Mouse (Mus musculus) hindbrain, embryonic 16.5 days (tissue): Measurements from ENCODE around the gene Mylk. TPM values are rescaled to one million over a fixed set of nuclear protein-coding genes. Genes with fewer than 3 reads are reported as not detected.

ENCODE experiments used
- ATAC-seq: fragments of 200-750 bp; cut with Nextera tagmentation; 2 replicates; pipeline ENCODE4 v1.8.0; 2017; ENCODE audit warnings: moderate TSS enrichment, moderate library complexity
- H3K27ac ChIP-seq: fragments of 300-500 bp; sonication (generic); 2 replicates; pipeline ENCODE4 v1.5.1; 2014; ENCODE audit warnings: low read depth, mild to moderate bottlenecking, control low read depth, low read length, moderate library complexity
- H3K27me3 ChIP-seq: fragments of 300-500 bp; sonication (generic); replicated peaks from 2 replicates; pipeline ENCODE4 v1.6.1; 2014; ENCODE audit warnings: low read length; ENCODE audit not compliant: control insufficient read depth, insufficient read depth
- H3K36me3 ChIP-seq: fragments of 300-500 bp; sonication (generic); 2 replicates; pipeline ENCODE4 v1.6.1; 2014; ENCODE audit warnings: mild to moderate bottlenecking, low read length, moderate library complexity, mixed read lengths; ENCODE audit not compliant: control insufficient read depth, insufficient read depth
- H3K4me1 ChIP-seq: fragments of 300-500 bp; sonication (generic); 2 replicates; pipeline ENCODE4 v1.6.1; 2014; ENCODE audit warnings: low read depth, low read length; ENCODE audit not compliant: control insufficient read depth, insufficient read depth
- H3K4me2 ChIP-seq: fragments of 300-500 bp; sonication (generic); 2 replicates; pipeline ENCODE4 v1.6.1; 2014; ENCODE audit warnings: mild to moderate bottlenecking, low read length, control low read depth, moderate library complexity
- H3K4me3 ChIP-seq: fragments of 300-500 bp; sonication (generic); 2 replicates; pipeline ENCODE4 v1.5.1; 2014; ENCODE audit warnings: mild to moderate bottlenecking, low read length, control low read depth, moderate library complexity
- H3K9ac ChIP-seq: fragments of 300-500 bp; sonication (generic); 2 replicates; pipeline ENCODE4 v1.6.1; 2014; ENCODE audit warnings: low read depth, mild to moderate bottlenecking, control low read depth, low read length, moderate library complexity
- H3K9me3 ChIP-seq: fragments of 300-500 bp; sonication (generic); 2 replicates; pipeline ENCODE4 v1.6.1; 2014; ENCODE audit warnings: mild to moderate bottlenecking, low read length, moderate library complexity; ENCODE audit not compliant: control insufficient read depth
- WGBS: fragments of 180-500 bp; shearing (Covaris S2); extraction: QIAGEN DNeasy Blood & Tissue Kit; methylation state at CpG from one replicate; pipeline ENCODE4 v1.1.7; 2014; 5-methylcytosine and 5-hydroxymethylcytosine counted together
- polyA plus RNA-seq: library from polyadenylated mRNA; unstranded; fragments of >200 nt; fragmentation: Nextera tagmentation; extraction: Ambion mirVana; gene quantifications from 2 replicates; pipeline ENCODE4 v1.2.1, GENCODE M21; 2015

Mylk gene
- polyA plus RNA-seq, 1 experiment from 2014 or later = 4.6 TPM

DNA sequence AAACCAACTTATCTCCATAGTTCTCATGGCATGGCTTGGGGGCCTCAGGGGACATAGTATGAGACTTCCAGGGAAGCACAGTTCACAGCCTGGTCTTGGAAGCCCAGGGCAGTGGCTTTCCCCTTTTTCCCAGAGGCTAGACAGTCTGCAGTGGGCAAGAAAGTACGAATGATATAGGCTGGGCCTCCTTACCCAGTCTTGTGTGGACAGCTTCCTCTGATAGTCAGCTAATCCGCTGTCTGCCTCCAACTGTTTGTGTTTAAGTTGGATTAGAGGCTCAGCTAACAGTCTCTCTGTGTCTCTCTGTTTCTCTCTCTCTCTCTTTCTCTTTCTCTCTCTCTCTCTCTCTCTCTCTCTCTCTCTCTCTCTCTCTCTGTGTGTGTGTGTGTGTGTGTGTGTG is 156.0 kb downstream of the Mylk start:
- peaks cover 17% of the 10 kb centered on the region for H3K4me1 ChIP-seq
- WGBS = 63% methylated on average over 2 of the region's 2 CpGs

DNA sequence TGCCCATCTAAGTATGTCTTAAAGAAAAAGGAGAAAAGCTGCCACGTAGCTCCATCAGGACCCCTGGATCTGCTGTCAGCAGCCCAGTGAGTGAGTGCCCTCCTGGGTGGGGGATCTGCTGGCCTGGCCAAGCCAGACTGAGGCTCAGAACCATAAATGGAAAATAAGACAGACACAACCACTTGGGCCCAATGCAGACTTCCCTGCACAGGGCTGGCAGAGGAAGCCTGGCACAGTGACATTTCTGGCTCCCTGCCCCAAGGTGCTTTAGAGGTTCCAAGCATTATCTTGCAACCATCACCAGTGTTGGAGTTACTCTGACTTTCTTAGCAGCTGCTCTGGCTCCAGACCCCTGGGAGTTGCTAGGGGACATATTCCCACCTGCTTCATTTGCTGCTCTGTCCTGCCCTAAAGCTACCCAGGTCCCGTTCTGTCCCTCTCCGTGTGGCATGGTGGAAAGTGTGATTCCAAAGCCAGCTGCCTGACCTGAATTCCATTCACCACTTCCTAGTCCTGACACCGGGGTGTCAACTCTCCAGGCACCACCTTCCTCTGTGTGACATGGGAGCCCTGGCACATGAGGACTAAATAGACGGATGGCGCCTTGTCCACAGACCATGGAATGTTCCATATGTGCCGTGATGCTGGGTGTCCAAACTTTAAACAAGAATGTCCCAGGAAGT is 156.7 kb downstream of the Mylk start:
- H3K27ac ChIP-seq = no peak overlapping the region
- no peaks in the 10 kb centered on the region for H3K36me3 ChIP-seq
- ATAC-seq = peak; percentile 12; the same call in 1 of the 2 replicates
- no peaks in the 10 kb centered on the region for H3K27me3 ChIP-seq
- H3K4me1 ChIP-seq = peaks cover 17% of the 10 kb centered on the region
- no peak overlapping the region for H3K9ac ChIP-seq
- H3K4me3 ChIP-seq = no peak overlapping the region
- no peak overlapping the region for H3K4me2 ChIP-seq
- 74% methylated on average over 7 of the region's 7 CpGs for WGBS
- H3K9me3 ChIP-seq = no peaks in the 10 kb centered on the region

More for the DNA sequence above, 156.0 kb downstream of the Mylk start:
- H3K4me3 ChIP-seq = no peak overlapping the region
- no peaks in the 10 kb centered on the region for H3K27me3 ChIP-seq
- no peak for ATAC-seq
- no peak overlapping the region for H3K4me2 ChIP-seq
- no peaks in the 10 kb centered on the region for H3K36me3 ChIP-seq
- no peaks in the 10 kb centered on the region for H3K9me3 ChIP-seq
- H3K27ac ChIP-seq = no peak overlapping the region
- H3K9ac ChIP-seq = no peak overlapping the region

DNA sequence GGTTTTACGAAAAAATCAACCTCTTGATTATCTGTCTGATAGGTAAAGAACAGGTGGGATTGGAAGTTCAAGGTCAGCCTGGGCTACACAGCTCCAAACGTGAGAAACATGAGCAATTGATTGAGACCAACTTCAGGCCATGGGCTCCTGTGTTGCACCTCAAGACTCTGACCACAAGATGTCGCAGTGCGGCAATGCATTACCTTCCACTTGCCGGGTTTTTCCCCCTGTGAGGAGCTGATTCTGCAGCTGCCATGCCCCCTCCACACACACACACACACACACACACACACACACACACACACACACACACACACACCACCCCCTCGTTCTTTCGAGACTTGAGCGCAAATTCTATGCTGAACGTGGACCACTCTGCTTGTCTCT is 157.3 kb downstream of the Mylk start:
- no peaks in the 10 kb centered on the region for H3K36me3 ChIP-seq
- ATAC-seq = peak; percentile 67
- no peak overlapping the region for H3K9ac ChIP-seq
- no peak overlapping the region for H3K4me2 ChIP-seq
- H3K4me1 ChIP-seq = peaks cover 17% of the 10 kb centered on the region
- WGBS = 16% methylated on average over 9 of the region's 9 CpGs
- no peak overlapping the region for H3K27ac ChIP-seq
- no peaks in the 10 kb centered on the region for H3K27me3 ChIP-seq
- no peaks in the 10 kb centered on the region for H3K9me3 ChIP-seq
- H3K4me3 ChIP-seq = no peak overlapping the region

DNA sequence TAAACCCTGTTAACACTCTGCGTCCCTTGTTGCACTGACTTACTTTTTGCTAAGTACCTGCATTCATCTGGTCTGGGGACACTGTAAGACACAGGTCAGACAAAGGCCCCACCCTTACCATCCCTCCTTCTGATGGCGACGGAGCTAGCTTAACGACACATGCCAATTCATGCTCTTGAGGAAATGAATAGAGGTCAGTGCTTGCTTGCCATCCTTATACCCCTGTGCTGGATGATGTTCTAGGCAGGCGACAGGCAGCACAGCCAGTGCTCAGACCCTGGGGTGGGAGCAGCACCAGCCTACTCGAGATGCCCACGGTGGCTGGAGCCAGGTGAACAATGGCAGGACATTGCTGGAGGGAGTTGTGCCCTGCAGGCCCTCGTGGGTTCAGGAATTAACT is 157.8 kb downstream of the Mylk start:
- Histone ChIP-seq H3K36me3 (no peaks in the 10 kb centered on the region), H3K27me3 (no peaks in the 10 kb centered on the region), H3K27ac (no peak overlapping the region), H3K4me3 (no peak overlapping the region), H3K9me3 (no peaks in the 10 kb centered on the region), H3K4me1 (peaks cover 17% of the 10 kb centered on the region), H3K4me2 (no peak overlapping the region), H3K9ac (no peak overlapping the region)
- 78% methylated on average over 8 of the region's 8 CpGs for WGBS
- 0 out of 2 replicates have a peak, but pooled peaks have one; percentile 3 for ATAC-seq

DNA sequence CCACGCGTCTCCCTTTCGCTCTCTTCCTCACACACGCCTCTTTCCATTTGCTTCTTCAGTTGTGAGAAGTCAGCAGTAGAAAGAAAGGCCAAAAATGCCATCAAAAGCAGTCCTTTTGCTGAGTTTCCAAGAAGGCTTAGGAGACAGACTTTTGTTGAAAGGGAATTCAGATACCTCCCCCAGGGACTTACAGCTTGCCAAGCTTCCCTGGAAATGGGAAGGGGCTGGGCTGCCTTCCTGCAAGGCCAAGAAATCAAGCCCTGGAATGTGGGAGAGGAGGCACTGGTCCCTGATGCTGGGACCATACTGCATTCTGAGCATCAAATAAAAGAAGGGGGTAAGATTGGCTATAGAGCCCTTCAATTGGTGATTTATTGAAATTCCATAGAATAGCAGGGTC is 159.9 kb downstream of the Mylk start:
- ATAC-seq = no peak
- H3K9ac ChIP-seq = no peak overlapping the region
- H3K9me3 ChIP-seq = no peaks in the 10 kb centered on the region
- peaks cover 8% of the 10 kb centered on the region for H3K4me1 ChIP-seq
- 74% methylated on average over 4 of the region's 4 CpGs for WGBS
- no peaks in the 10 kb centered on the region for H3K27me3 ChIP-seq
- no peaks in the 10 kb centered on the region for H3K36me3 ChIP-seq
- H3K27ac ChIP-seq = no peak overlapping the region
- no peak overlapping the region for H3K4me2 ChIP-seq
- no peak overlapping the region for H3K4me3 ChIP-seq

DNA sequence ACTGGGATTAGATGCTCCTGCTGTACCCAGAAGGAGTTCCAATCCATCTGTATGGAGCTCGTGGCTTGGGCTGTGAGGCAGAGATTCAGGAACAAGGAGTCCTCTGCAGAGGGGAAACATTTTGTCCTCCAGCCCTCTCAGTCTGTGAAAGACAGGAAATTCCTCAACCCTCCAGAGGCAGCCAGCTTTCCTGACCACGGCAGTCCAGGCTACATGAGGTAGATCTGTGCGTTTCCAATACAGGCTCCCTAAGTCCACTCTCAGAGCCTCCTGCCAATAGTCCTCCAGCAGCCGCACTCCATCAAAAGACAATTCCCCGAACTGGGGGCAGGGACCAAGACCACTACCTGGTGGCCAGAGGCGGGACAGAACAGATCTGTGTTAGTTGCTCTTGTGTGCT is 164.4 kb downstream of the Mylk start:
- Histone ChIP-seq H3K27me3 (no peaks in the 10 kb centered on the region), H3K9me3 (no peaks in the 10 kb centered on the region), H3K27ac (0 out of 2 replicates have a peak overlapping the region, but pooled peaks have one; percentile 11), H3K9ac (no peak overlapping the region), H3K36me3 (no peaks in the 10 kb centered on the region), H3K4me1 (no peaks in the 10 kb centered on the region), H3K4me3 (no peak overlapping the region), H3K4me2 (no peak overlapping the region)
- 75% methylated on average over 6 of the region's 6 CpGs for WGBS
- no peak for ATAC-seq

DNA sequence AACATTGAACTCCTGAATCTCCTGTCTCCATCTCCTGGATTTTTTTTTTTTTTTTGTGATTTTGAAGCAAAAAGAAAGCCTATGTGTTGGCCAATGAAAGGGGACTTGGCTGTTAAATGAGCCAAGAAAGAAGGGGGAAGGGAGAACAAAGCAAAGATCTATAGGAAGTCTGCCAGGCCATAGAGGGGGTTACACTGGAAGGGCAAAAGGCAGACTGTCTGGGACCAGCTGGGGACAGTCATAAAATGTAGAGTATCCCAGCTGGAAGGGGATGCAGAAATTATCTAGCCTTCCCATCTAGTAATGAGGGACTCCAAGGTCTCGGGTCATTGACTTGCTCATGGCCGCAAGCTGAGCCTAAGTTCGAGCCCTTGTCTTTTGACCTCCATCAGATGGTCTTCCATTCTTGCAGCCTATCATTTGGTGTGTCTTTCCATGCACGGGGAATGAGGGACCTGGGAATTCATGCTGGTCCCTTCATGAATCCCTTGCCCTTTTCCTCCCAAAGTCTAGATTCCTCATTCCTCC is 172.4 kb downstream of the Mylk start:
- no peaks in the 10 kb centered on the region for H3K36me3 ChIP-seq
- no peak overlapping the region for H3K9ac ChIP-seq
- H3K27me3 ChIP-seq = no peaks in the 10 kb centered on the region
- no peak for ATAC-seq
- no peak overlapping the region for H3K27ac ChIP-seq
- no peak overlapping the region for H3K4me2 ChIP-seq
- WGBS = 85% methylated on average over 4 of the region's 4 CpGs
- H3K4me1 ChIP-seq = no peaks in the 10 kb centered on the region
- H3K4me3 ChIP-seq = no peak overlapping the region
- no peaks in the 10 kb centered on the region for H3K9me3 ChIP-seq

DNA sequence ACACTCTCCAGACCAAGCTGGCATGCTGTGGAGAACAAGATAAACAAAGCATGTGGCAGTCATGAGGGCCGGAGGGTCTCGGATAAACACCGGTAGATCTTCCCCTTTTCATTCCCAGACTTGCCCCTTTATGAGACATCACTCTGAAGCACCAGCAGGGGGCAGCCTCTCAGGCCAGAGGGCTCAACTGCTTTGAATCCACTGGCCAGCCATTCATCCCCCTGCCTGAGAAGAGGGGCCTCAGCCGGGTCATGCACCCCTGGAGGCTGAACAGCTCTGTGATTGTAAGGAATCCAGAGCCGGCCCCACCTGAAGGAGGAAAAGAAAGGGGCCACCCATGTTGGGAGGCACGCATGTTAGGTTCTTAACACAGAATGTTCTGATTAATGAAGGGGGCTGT is 175.2 kb downstream of the Mylk start:
- Histone ChIP-seq H3K36me3 (no peaks in the 10 kb centered on the region), H3K27ac (no peak overlapping the region), H3K9ac (no peak overlapping the region), H3K4me3 (no peak overlapping the region), H3K27me3 (no peaks in the 10 kb centered on the region), H3K4me2 (no peak overlapping the region), H3K4me1 (no peaks in the 10 kb centered on the region), H3K9me3 (no peaks in the 10 kb centered on the region)
- no peak for ATAC-seq
- 14% methylated on average over 6 of the region's 6 CpGs for WGBS

DNA sequence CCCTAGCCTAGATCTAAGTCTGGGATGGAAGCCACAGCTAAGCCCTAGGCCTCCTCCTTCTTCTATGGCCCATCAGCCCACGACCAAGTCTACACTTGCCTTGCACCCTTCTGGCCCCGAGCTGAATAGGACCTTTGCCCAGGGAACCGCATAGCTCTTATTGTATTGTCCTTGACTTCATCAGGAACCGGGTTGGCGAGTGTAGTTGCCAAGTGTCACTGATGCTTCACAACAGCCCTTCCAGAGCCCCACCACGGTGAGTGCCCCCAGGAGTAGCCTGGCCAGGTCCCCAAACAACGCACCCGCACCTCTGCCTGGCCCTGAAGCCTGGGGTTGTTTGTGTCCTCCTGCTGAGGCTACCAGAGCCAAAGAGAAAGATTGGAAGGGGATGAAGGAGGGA is 175.9 kb downstream of the Mylk start:
- Histone ChIP-seq H3K27me3 (no peaks in the 10 kb centered on the region), H3K9me3 (no peaks in the 10 kb centered on the region), H3K9ac (no peak overlapping the region), H3K27ac (no peak overlapping the region), H3K4me2 (no peak overlapping the region), H3K4me3 (no peak overlapping the region), H3K36me3 (no peaks in the 10 kb centered on the region), H3K4me1 (no peaks in the 10 kb centered on the region)
- no peak for ATAC-seq
- WGBS = 69% methylated on average over 8 of the region's 8 CpGs
